Mouse (Mus musculus) midbrain, postnatal 0 days (tissue): Measurements from ENCODE around the gene AC140267.1. TPM values are rescaled to one million over a fixed set of nuclear protein-coding genes. Genes with fewer than 3 reads are reported as not detected.

ENCODE experiments used
- ATAC-seq: fragments of 200-750 bp; cut with Nextera tagmentation; 2 replicates; pipeline ENCODE4 v1.8.0; 2017; ENCODE audit warnings: moderate number of reproducible peaks, mild to moderate bottlenecking, moderate TSS enrichment, moderate library complexity; ENCODE audit not compliant: low FRiP score
- DNase-seq: peaks from one replicate; pipeline ENCODE4 v3.0.0-alpha.2; 2015; ENCODE audit warnings: low spot score
- H3K27ac ChIP-seq: fragments of 300-500 bp; sonication (generic); 2 replicates; pipeline ENCODE4 v1.5.1; 2014; ENCODE audit warnings: low read depth, mild to moderate bottlenecking, low read length, mixed read lengths
- H3K27me3 ChIP-seq: fragments of 300-500 bp; sonication (generic); 2 replicates; pipeline ENCODE4 v1.6.1; 2014; ENCODE audit warnings: low read length, control low read depth, mixed read lengths; ENCODE audit not compliant: insufficient read depth
- H3K36me3 ChIP-seq: fragments of 300-500 bp; sonication (generic); 2 replicates; pipeline ENCODE4 v1.6.1; 2014; ENCODE audit warnings: low read length, control low read depth, mixed read lengths; ENCODE audit not compliant: insufficient read depth
- H3K4me1 ChIP-seq: fragments of 300-500 bp; sonication (generic); 2 replicates; pipeline ENCODE4 v1.6.1; 2014; ENCODE audit warnings: mild to moderate bottlenecking, control low read depth, antibody characterized with exemption, low read length, mixed read lengths; ENCODE audit not compliant: insufficient read depth
- H3K4me2 ChIP-seq: fragments of 300-500 bp; sonication (generic); 2 replicates; pipeline ENCODE4 v1.6.1; 2014; ENCODE audit warnings: low read depth, mild to moderate bottlenecking, low read length, mixed read lengths; ENCODE audit not compliant: poor library complexity, severe bottlenecking
- H3K4me3 ChIP-seq: fragments of 300-500 bp; sonication (generic); 2 replicates; pipeline ENCODE4 v1.5.1; 2014; ENCODE audit warnings: low read depth, mild to moderate bottlenecking, low read length, moderate library complexity
- H3K9ac ChIP-seq: fragments of 300-500 bp; sonication (generic); replicated peaks from 2 replicates; pipeline ENCODE4 v1.6.1; 2014; ENCODE audit warnings: mild to moderate bottlenecking, low read length, moderate library complexity, mixed read lengths; ENCODE audit not compliant: poor library complexity, severe bottlenecking
- H3K9me3 ChIP-seq: fragments of 300-500 bp; sonication (generic); 2 replicates; pipeline ENCODE4 v1.6.1; 2016; ENCODE audit warnings: low read length, control low read depth
- CTCF ChIP-seq: IDR thresholded peaks from 2 replicates; pipeline ENCODE4 v1.5.1; 2016; ENCODE audit warnings: antibody characterized with exemption, mild to moderate bottlenecking
- WGBS: fragments of 180-500 bp; shearing (Covaris S2); extraction: QIAGEN DNeasy Blood & Tissue Kit; methylation state at CpG from one replicate; pipeline ENCODE4 v1.1.7; 2014; 5-methylcytosine and 5-hydroxymethylcytosine counted together
- polyA plus RNA-seq: library from polyadenylated mRNA; unstranded; fragments of >200 nt; fragmentation: Nextera tagmentation; extraction: Ambion mirVana; gene quantifications from 2 replicates; pipeline ENCODE4 v1.2.1, GENCODE M21; 2015
- total RNA-seq: library from RNA; depleted of rRNA; stranded (reverse); fragments of >200 nt; gene quantifications from 2 replicates; pipeline ENCODE4 v1.2.3, GENCODE M21; 2014; rRNA removed

Gene AC140267.1
- not detected in 2 replicates for total RNA-seq
- polyA plus RNA-seq, result 5.1 and 5.6 TPM in 2 replicates

- no peak for TF ChIP-seq CTCF
- ATAC-seq (no peak), DNase-seq (no peak)
- H3K4me3 ChIP-seq, result peak within 1 kb of the TSS; percentile 83
- 94% methylated on average over 9 of the region's 9 CpGs for WGBS
- H3K9me3 ChIP-seq, result no peaks in the 10 kb centered on the region
- no peaks in the 10 kb centered on the region for H3K27me3 ChIP-seq
- H3K36me3 ChIP-seq, result peaks cover 24% of the 10 kb centered on the region
- peak within 1 kb of the TSS; percentile 92 for H3K4me2 ChIP-seq
- H3K9ac ChIP-seq, result peak within 1 kb of the TSS; percentile 77; the same call in 1 of the 2 replicates
- peaks cover 5% of the 10 kb centered on the region; the same call in 1 of the 2 replicates for H3K4me1 ChIP-seq
- H3K27ac ChIP-seq, result peak within 1 kb of the TSS; percentile 78; the same call in 1 of the 2 replicates
These were observed at the start of gene AC140267.1 for GRCm38 (mm10) chr15:80235535-80235934. Gene AC140267.1, plus strand, starts transcription at chr15:80235835.

DNA sequence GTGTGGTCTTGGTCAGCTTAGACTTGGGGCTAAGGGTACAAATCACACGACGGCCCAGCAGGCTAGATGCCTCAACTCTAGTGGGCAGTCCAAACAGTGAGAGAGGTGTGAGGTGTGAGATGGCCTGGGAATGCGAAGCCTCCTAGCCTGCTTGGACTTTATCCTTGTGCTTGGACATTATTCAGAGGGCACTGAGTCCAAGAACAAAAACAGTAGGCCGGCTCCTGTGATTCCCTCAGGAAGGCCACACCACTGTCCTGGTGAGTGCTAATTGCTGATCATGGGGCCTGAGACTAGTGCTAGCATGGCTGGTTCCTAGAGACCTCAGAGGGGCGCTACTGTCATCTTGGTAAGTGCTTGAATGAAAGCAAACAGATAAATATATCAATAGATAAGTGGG is 46.7 kb upstream of the AC140267.1 start:
- no peak for ATAC-seq

DNA sequence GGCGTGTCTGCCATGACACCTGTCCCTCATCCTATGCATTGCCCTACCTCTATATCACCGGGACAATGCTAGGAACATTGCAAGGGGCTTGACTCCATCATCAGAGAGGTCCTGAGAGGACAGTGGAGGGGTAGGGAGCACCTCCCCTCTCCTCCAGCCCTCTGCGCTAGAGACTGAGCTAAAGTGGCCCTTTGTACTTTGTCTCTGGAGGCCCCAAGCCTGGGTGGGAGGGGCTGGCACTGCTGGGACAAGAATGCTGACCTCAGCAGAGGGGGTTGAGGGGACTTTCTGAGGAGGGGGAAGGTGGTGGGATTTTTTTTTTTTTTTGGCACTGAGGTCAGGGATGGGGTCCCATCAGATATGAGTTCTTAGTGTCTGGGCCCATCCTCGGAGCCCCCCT is 45.6 kb upstream of the AC140267.1 start:
- H3K27ac ChIP-seq, result no peak overlapping the region
- no peak overlapping the region for H3K9ac ChIP-seq
- DNase-seq, result no peak
- TF ChIP-seq CTCF, result no peak
- H3K4me2 ChIP-seq, result no peak overlapping the region
- ATAC-seq, result no peak
- no peaks in the 10 kb centered on the region for H3K4me1 ChIP-seq
- H3K27me3 ChIP-seq, result no peaks in the 10 kb centered on the region
- WGBS, result 74% methylated on average over 4 of the region's 4 CpGs
- H3K36me3 ChIP-seq, result no peaks in the 10 kb centered on the region
- no peaks in the 10 kb centered on the region for H3K9me3 ChIP-seq
- no peak overlapping the region for H3K4me3 ChIP-seq

More for the DNA sequence above, 46.7 kb upstream of the AC140267.1 start:
- no peak overlapping the region for H3K9ac ChIP-seq
- WGBS, result 89% methylated on average over 5 of the region's 5 CpGs
- DNase-seq, result no peak
- H3K36me3 ChIP-seq, result no peaks in the 10 kb centered on the region
- no peak overlapping the region for H3K27ac ChIP-seq
- H3K9me3 ChIP-seq, result no peaks in the 10 kb centered on the region
- TF ChIP-seq CTCF, result no peak
- no peaks in the 10 kb centered on the region for H3K4me1 ChIP-seq
- no peaks in the 10 kb centered on the region for H3K27me3 ChIP-seq
- no peak overlapping the region for H3K4me3 ChIP-seq
- H3K4me2 ChIP-seq, result no peak overlapping the region

GRCm38 (mm10) chr15:80191585-80192245 is 43.9 kb upstream of the AC140267.1 start:
- Histone ChIP-seq H3K27ac (no peak overlapping the region), H3K9ac (no peak overlapping the region), H3K36me3 (no peaks in the 10 kb centered on the region), H3K4me3 (no peak overlapping the region), H3K27me3 (no peaks in the 10 kb centered on the region), H3K9me3 (no peaks in the 10 kb centered on the region), H3K4me2 (no peak overlapping the region), H3K4me1 (no peaks in the 10 kb centered on the region)
- 81% methylated on average over 8 of the region's 8 CpGs for WGBS
- no peak for TF ChIP-seq CTCF
- ATAC-seq (no peak), DNase-seq (no peak)

- DNase-seq, result no peak
- H3K4me3 ChIP-seq, result no peak overlapping the region
- WGBS, result 92% methylated on average over 5 of the region's 6 CpGs
- no peak overlapping the region for H3K27ac ChIP-seq
- no peaks in the 10 kb centered on the region for H3K4me1 ChIP-seq
- no peaks in the 10 kb centered on the region for H3K36me3 ChIP-seq
- no peak for ATAC-seq
- no peaks in the 10 kb centered on the region for H3K9me3 ChIP-seq
- no peaks in the 10 kb centered on the region for H3K27me3 ChIP-seq
- no peak overlapping the region for H3K4me2 ChIP-seq
- H3K9ac ChIP-seq, result no peak overlapping the region
- no peak for TF ChIP-seq CTCF
These were observed 43.4 kb upstream of the AC140267.1 start for GRCm38 (mm10) chr15:80192246-80192585.

GRCm38 (mm10) chr15:80192847-80193246 is 42.8 kb upstream of the AC140267.1 start:
- 89% methylated on average over 7 of the region's 7 CpGs for WGBS
- no peaks in the 10 kb centered on the region for H3K27me3 ChIP-seq
- H3K4me1 ChIP-seq, result no peaks in the 10 kb centered on the region
- no peak for DNase-seq
- no peaks in the 10 kb centered on the region for H3K36me3 ChIP-seq
- no peak overlapping the region for H3K4me3 ChIP-seq
- H3K4me2 ChIP-seq, result no peak overlapping the region
- no peak for TF ChIP-seq CTCF
- no peak overlapping the region for H3K9ac ChIP-seq
- no peak overlapping the region for H3K27ac ChIP-seq
- no peak for ATAC-seq
- no peaks in the 10 kb centered on the region for H3K9me3 ChIP-seq
